Mouse (Mus musculus): ENCODE measurements around the gene Gm13271.

DNA sequence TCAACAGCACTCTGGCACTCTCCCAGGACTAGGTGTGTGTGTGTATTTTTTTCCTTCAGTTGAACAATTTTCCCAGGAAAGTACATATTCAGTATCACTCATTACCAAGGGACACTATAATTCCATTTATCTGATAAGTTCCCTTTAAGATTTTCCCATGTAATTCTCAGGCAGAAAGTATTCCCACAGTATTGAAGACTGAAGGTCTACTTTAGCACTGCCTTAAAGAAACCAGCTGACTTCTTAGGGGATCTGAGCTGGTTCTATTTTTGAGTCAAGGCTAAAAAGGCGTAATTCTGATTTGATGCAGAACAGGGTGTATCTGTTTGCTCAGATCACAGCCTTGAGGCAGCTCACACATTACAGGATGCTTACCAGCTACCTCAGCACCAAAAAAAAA is 36.0 kb upstream of the Gm13271 start:
- TF ChIP-seq CTCF (IDR thresholded peaks at IDR 0.05; ENCODE audit: low read depth, low read length) (no peak), EP300 (IDR thresholded peaks at IDR 0.05; ENCODE audit: insufficient read depth, low read depth, low read length) (no peak)
